Mouse (Mus musculus) testis, adult 2 months (tissue): ENCODE results near the gene St6galnac3.

Experiments used
- CTCF ChIP-seq: fragments of 200-500 bp; IDR thresholded peaks from 2 replicates; pipeline ENCODE4 v1.5.1; 2012; ENCODE audit warnings: low read depth, mild to moderate bottlenecking, inconsistent platforms, low read length, moderate library complexity; ENCODE audit not compliant: control insufficient read depth, insufficient read depth, insufficient replicate concordance
- POLR2A ChIP-seq: fragments of 200-500 bp; IDR thresholded peaks from 2 replicates; pipeline ENCODE4 v1.6.1; 2012; ENCODE audit warnings: low read depth, mild to moderate bottlenecking, inconsistent platforms, low read length, moderate library complexity; ENCODE audit not compliant: control insufficient read depth

DNA sequence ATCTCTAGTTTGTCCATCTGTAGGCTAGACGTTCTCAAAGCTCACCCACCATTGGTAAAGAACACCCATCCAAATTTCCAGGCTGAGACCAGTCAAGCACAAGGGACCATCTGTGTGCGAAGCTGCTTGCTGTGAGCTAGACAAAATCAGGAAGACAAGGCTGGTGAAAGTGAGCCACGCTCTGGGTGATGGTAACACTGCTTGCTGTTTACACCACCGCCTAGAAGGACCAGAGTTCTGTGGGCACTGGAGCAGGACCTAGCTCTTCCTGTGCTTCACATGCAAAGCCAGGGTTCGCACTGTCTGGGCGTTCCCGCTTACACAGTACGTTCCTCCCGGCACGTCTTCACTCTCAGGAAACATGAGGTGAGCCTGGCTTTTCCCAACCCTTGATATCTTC, 42.7 kb downstream of the St6galnac3 start:
- TF ChIP-seq CTCF (no peak), POLR2A (no peak)
